Mouse (Mus musculus): ENCODE data around the gene Ush1g. TPM values are rescaled to one million over a fixed set of nuclear protein-coding genes. Genes with fewer than 3 reads are reported as not detected.

Gene Ush1g
- total and polyA plus RNA-seq, 2 experiments from 2014 or later, result 0.06 to 0.33 TPM

- Histone ChIP-seq H3K9ac (no peak overlapping the region), H3K4me3 (ENCODE audit: low read depth, low read length) (no peak overlapping the region), H3K27ac (ENCODE audit: low read depth, low read length) (no peak overlapping the region), H3K36me3 (ENCODE audit: insufficient read depth) (peaks cover 45% of the 10 kb centered on the region), H3K4me1 (ENCODE audit: insufficient read depth) (no peaks in the 10 kb centered on the region), H3K27me3 (ENCODE audit: insufficient read depth, low read length) (no peaks in the 10 kb centered on the region), H3K9me3 (ENCODE audit: low read length) (no peaks in the 10 kb centered on the region), H3K4me2 (ENCODE audit: low read depth) (no peak overlapping the region)
- WGBS, result 69% methylated on average over 17 of the region's 17 CpGs
- DNase-seq (no peak), ATAC-seq (no peak)
- no peak for TF ChIP-seq CTCF (IDR thresholded peaks at IDR 0.05; ENCODE audit: low read depth)
These were observed 26.9 kb upstream of the Ush1g start for GRCm38 (mm10) chr11:115348681-115349248.

DNA sequence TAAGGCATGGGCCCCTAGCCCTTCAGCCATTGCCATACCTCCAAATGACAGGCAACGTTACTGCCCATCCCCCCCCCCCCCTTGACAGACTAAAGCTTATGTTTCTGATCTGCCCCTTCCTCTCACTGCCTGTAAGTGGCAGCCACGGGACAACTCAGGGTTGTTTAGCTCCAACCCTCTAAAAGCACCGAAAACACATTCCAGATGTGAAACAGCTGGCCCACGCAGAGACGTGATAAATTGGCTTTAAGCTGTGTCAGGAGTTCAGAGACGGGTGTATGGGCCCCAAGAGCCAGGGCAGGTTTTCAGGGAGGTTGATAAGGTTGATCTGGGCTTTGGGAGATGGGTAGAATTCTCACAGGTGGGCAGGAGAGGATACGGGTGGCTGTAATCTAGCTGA is 23.7 kb upstream of the Ush1g start:
- TF ChIP-seq CTCF (IDR thresholded peaks at IDR 0.05; ENCODE audit: low read depth), result no peak
- DNase-seq (no peak), ATAC-seq (no peak)
- H3K4me3 ChIP-seq (ENCODE audit: low read depth, low read length), result no peak overlapping the region
- no peak overlapping the region for H3K4me2 ChIP-seq (ENCODE audit: low read depth)
- H3K9ac ChIP-seq, result no peak overlapping the region
- no peaks in the 10 kb centered on the region; the same call in 1 of the 2 replicates for H3K27me3 ChIP-seq (ENCODE audit: insufficient read depth, low read length)
- no peaks in the 10 kb centered on the region for H3K9me3 ChIP-seq (ENCODE audit: low read length)
- no peak overlapping the region for H3K27ac ChIP-seq (ENCODE audit: low read depth, low read length)
- 66% methylated on average over 7 of the region's 7 CpGs for WGBS
- peaks cover 15% of the 10 kb centered on the region for H3K36me3 ChIP-seq (ENCODE audit: insufficient read depth)
- no peaks in the 10 kb centered on the region for H3K4me1 ChIP-seq (ENCODE audit: insufficient read depth)

GRCm38 (mm10) chr11:115344967-115345366 is 23.1 kb upstream of the Ush1g start:
- ATAC-seq, result no peak
- TF ChIP-seq CTCF (IDR thresholded peaks at IDR 0.05; ENCODE audit: low read depth), result no peak
- Histone ChIP-seq H3K27me3 (ENCODE audit: insufficient read depth, low read length) (no peaks in the 10 kb centered on the region; the same call in 1 of the 2 replicates), H3K4me2 (ENCODE audit: low read depth) (no peak overlapping the region), H3K9ac (no peak overlapping the region), H3K4me3 (ENCODE audit: low read depth, low read length) (no peak overlapping the region), H3K27ac (ENCODE audit: low read depth, low read length) (no peak overlapping the region), H3K4me1 (ENCODE audit: insufficient read depth) (no peaks in the 10 kb centered on the region), H3K36me3 (ENCODE audit: insufficient read depth) (peaks cover 9% of the 10 kb centered on the region), H3K9me3 (ENCODE audit: low read length) (no peaks in the 10 kb centered on the region)
- WGBS, result 15% methylated on average over 12 of the region's 12 CpGs
- no peak for DNase-seq

DNA sequence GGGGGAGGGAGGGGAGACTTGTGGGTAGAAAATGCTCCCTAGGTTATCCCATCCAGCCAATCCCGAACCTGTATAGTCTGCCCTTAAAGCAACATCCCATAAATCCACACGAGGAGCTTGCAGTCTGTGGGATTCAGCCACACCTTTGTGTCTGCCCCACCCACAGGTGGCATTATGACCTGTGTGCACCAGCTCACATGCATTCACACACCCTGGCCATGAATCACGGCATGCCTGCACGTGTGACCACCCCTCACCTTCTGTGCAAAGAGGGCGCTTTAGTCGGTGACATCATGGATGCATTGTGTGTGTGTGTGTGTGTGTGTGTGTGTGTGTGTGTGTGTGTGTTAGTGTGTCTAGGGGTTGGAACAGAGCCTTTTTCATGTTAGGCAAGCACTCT is 20.0 kb upstream of the Ush1g start:
- WGBS, result 62% methylated on average over 6 of the region's 6 CpGs
- no peak for TF ChIP-seq CTCF (IDR thresholded peaks at IDR 0.05; ENCODE audit: low read depth)
- no peaks in the 10 kb centered on the region for H3K36me3 ChIP-seq (ENCODE audit: insufficient read depth)
- no peak for DNase-seq
- no peak overlapping the region for H3K9ac ChIP-seq
- ATAC-seq, result no peak
- no peak overlapping the region for H3K27ac ChIP-seq (ENCODE audit: low read depth, low read length)
- H3K27me3 ChIP-seq (ENCODE audit: insufficient read depth, low read length), result no peaks in the 10 kb centered on the region; the same call in 1 of the 2 replicates
- no peaks in the 10 kb centered on the region for H3K4me1 ChIP-seq (ENCODE audit: insufficient read depth)
- H3K9me3 ChIP-seq (ENCODE audit: low read length), result no peaks in the 10 kb centered on the region
- H3K4me3 ChIP-seq (ENCODE audit: low read depth, low read length), result no peak overlapping the region
- H3K4me2 ChIP-seq (ENCODE audit: low read depth), result no peak overlapping the region

DNA sequence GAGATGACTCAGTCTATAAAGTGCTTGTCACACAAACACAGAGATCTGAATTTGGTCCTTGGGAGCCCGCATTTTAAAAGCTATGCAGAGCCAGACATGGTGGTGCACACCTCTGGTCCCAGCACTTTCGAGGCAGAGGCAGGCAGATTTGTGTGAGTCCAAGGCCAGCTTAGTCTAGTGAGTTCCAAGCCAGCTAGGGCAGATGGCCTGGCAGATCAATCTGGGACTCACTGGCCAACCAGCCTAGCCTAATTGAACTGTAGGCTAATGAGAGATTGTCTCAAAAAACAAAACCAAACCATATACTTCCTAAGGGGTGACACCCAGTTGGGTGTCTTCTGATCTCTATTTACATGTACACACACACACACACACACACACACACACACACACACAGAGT is 19.4 kb upstream of the Ush1g start:
- no peak overlapping the region for H3K4me2 ChIP-seq (ENCODE audit: low read depth)
- H3K27me3 ChIP-seq (ENCODE audit: insufficient read depth, low read length), result peaks cover under 1% of the 10 kb centered on the region; the same call in 1 of the 2 replicates
- H3K36me3 ChIP-seq (ENCODE audit: insufficient read depth), result no peaks in the 10 kb centered on the region
- no peaks in the 10 kb centered on the region for H3K9me3 ChIP-seq (ENCODE audit: low read length)
- DNase-seq (no peak), ATAC-seq (no peak)
- H3K27ac ChIP-seq (ENCODE audit: low read depth, low read length), result no peak overlapping the region
- WGBS, result 68% methylated on average over 2 of the region's 2 CpGs
- H3K4me3 ChIP-seq (ENCODE audit: low read depth, low read length), result no peak overlapping the region
- no peak for TF ChIP-seq CTCF (IDR thresholded peaks at IDR 0.05; ENCODE audit: low read depth)
- H3K4me1 ChIP-seq (ENCODE audit: insufficient read depth), result no peaks in the 10 kb centered on the region
- H3K9ac ChIP-seq, result no peak overlapping the region

DNA sequence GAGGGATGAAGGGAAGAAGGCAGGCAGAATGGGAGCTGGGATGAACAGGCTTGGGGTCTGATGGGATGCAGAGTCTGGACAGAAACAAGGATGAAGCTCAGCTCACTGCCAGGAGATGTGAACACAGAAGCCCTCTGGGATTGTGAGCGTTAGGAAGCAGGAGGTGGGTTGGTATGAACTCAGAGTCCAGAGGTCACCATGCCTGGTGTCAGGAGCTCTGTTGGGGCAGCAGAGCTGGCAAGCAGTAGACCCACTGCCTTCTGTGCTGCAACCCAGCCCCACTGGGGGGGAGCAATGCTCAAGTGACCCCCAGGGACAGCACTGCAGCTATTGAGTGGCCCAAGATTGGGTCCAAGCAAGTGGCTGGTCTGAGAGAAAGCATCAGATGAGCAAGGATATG is 16.0 kb upstream of the Ush1g start:
- WGBS, result 77% methylated on average over 1 of the region's 1 CpGs
- no peak overlapping the region for H3K4me3 ChIP-seq (ENCODE audit: low read depth, low read length)
- peaks cover 19% of the 10 kb centered on the region for H3K27me3 ChIP-seq (ENCODE audit: insufficient read depth, low read length)
- H3K4me1 ChIP-seq (ENCODE audit: insufficient read depth), result 0 out of 2 replicates have a peak, but pooled peaks cover 3% of the 10 kb centered on the region
- ATAC-seq (no peak), DNase-seq (no peak)
- H3K9me3 ChIP-seq (ENCODE audit: low read length), result no peaks in the 10 kb centered on the region
- H3K36me3 ChIP-seq (ENCODE audit: insufficient read depth), result no peaks in the 10 kb centered on the region
- H3K9ac ChIP-seq, result no peak overlapping the region
- TF ChIP-seq CTCF (IDR thresholded peaks at IDR 0.05; ENCODE audit: low read depth), result no peak
- no peak overlapping the region for H3K4me2 ChIP-seq (ENCODE audit: low read depth)
- no peak overlapping the region for H3K27ac ChIP-seq (ENCODE audit: low read depth, low read length)

DNA sequence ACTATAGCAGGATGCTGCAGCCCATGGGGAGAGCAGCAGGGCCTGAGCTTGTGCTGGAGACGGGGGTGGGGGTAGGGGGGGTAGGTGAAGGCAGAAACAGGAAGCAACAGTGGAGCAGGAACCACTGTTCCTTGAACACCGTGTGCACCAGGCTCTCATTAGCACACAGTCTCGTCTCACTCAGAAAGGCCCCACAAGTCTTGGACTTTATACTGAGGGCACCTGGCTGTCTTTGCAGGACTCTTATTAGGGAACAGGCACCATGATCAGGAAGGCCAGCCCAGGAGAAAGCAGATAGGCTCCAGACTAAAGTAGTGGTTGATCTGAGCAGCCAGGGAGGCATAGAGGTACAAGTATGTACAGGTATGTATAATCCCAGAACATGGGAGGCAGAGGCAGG is 15.5 kb upstream of the Ush1g start:
- H3K27me3 ChIP-seq (ENCODE audit: insufficient read depth, low read length), result peaks cover 19% of the 10 kb centered on the region
- H3K9me3 ChIP-seq (ENCODE audit: low read length), result no peaks in the 10 kb centered on the region
- H3K4me3 ChIP-seq (ENCODE audit: low read depth, low read length), result no peak overlapping the region
- 0 out of 2 replicates have a peak, but pooled peaks cover 3% of the 10 kb centered on the region for H3K4me1 ChIP-seq (ENCODE audit: insufficient read depth)
- no peak overlapping the region for H3K27ac ChIP-seq (ENCODE audit: low read depth, low read length)
- WGBS, result 61% methylated on average over 3 of the region's 3 CpGs
- H3K36me3 ChIP-seq (ENCODE audit: insufficient read depth), result no peaks in the 10 kb centered on the region
- DNase-seq (no peak), ATAC-seq (no peak)
- no peak overlapping the region for H3K4me2 ChIP-seq (ENCODE audit: low read depth)
- H3K9ac ChIP-seq, result no peak overlapping the region
- no peak for TF ChIP-seq CTCF (IDR thresholded peaks at IDR 0.05; ENCODE audit: low read depth)

All from forebrain, postnatal 0 days (tissue).